Mouse (Mus musculus): Measurements from ENCODE around the gene Myrip. TPM values are rescaled to one million over a fixed set of nuclear protein-coding genes. Genes with fewer than 3 reads are reported as not detected.

Gene Myrip
- polyA plus RNA-seq, 1 experiment from 2014 or later: 0.55 TPM

DNA sequence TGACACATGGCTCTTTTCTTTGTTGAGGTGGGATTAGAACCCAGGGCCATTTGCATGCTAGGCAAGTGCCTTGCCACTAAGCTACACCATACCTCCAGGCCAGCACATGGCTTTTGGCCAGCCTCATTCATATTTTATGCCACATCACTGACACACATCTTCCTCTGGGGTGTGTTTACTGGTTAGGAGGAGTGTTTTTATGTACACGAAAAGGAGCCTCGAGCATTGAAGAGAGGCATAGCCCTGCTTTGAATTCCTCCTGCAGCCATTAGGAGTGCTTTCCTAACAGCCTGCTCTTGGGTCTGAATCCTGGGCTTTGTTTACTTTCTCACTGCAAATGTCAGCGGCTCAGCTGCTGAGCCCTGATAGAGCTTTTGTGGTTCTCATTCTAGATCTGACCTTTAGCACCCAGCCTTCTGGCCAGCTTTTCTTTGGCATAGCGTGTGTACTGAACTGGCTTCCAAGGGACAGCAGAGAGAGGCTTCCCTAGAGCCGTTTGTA, 44.4 kb downstream of the Myrip start:
- Histone ChIP-seq H3K27ac (ENCODE audit: low read depth, low read length) (peak overlapping the region; percentile 56; the same call in 1 of the 2 replicates), H3K4me2 (no peak overlapping the region), H3K36me3 (ENCODE audit: control insufficient read depth, insufficient read depth, low read length) (no peaks in the 10 kb centered on the region), H3K4me1 (replicated peaks; ENCODE audit: control insufficient read depth, insufficient read depth, low read length) (no peaks in the 10 kb centered on the region), H3K4me3 (ENCODE audit: low read depth, low read length) (no peak overlapping the region), H3K9ac (ENCODE audit: low read depth, low read length) (no peak overlapping the region), H3K27me3 (replicated peaks; ENCODE audit: control insufficient read depth, insufficient read depth, low read length) (no peaks in the 10 kb centered on the region), H3K9me3 (ENCODE audit: control insufficient read depth, low read length) (no peaks in the 10 kb centered on the region)
- no peak for DNase-seq (ENCODE audit: low spot score)
- ATAC-seq (replicated peaks; ENCODE audit: low FRiP score): peak; percentile 52; the same call in 1 of the 2 replicates
- WGBS: 37% methylated on average over 5 of the region's 5 CpGs

DNA sequence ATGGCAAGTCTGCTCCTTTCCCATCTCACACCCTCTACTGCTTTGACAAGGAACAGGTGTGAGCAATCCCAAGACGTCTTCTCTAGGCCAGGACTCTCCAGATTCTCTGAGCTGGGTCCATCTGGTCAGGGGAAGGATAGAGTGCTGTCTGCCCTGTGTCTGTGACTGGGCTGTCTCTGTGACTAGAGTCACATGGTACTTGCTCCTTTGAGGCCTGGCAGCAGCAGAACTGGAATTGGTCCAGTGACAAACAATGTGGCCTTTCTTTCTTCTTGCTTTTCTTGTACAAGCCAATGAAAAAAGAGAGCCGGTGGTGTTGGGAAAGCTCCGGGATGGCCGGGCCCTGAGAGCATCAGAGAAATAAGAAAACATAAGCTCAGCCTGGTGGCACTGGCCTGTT, 47.8 kb downstream of the Myrip start:
- H3K27me3 ChIP-seq (replicated peaks; ENCODE audit: control insufficient read depth, insufficient read depth, low read length): no peaks in the 10 kb centered on the region
- H3K9me3 ChIP-seq (ENCODE audit: control insufficient read depth, low read length): 0 out of 2 replicates have a peak, but pooled peaks cover 2% of the 10 kb centered on the region
- no peak overlapping the region for H3K4me3 ChIP-seq (ENCODE audit: low read depth, low read length)
- no peaks in the 10 kb centered on the region for H3K4me1 ChIP-seq (replicated peaks; ENCODE audit: control insufficient read depth, insufficient read depth, low read length)
- H3K36me3 ChIP-seq (ENCODE audit: control insufficient read depth, insufficient read depth, low read length): no peaks in the 10 kb centered on the region
- no peak overlapping the region for H3K9ac ChIP-seq (ENCODE audit: low read depth, low read length)
- H3K27ac ChIP-seq (ENCODE audit: low read depth, low read length): no peak overlapping the region
- WGBS: 70% methylated on average over 4 of the region's 4 CpGs
- DNase-seq (ENCODE audit: low spot score) (no peak), ATAC-seq (replicated peaks; ENCODE audit: low FRiP score) (no peak)
- no peak overlapping the region for H3K4me2 ChIP-seq

DNA sequence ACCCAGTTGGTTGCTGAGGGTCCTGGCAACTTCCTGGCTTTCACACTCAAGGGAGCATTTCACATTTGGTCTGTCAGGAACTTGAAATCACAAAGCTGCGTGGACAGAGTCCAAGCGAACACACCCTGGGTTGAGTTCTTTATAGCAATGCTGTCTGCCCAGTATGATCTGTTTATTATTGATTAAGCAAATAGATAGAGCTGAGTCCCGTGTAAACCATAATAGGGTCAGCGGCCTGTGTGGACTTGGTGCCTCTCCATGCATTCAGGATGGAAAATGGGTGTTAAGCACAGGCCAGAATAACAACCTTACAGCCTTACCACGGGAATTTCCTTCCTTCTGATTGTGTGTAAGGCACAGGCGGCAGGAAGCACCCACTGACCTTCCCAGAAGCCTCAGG, 49.0 kb downstream of the Myrip start:
- Histone ChIP-seq H3K36me3 (ENCODE audit: control insufficient read depth, insufficient read depth, low read length) (no peaks in the 10 kb centered on the region), H3K27ac (ENCODE audit: low read depth, low read length) (no peak overlapping the region), H3K27me3 (replicated peaks; ENCODE audit: control insufficient read depth, insufficient read depth, low read length) (no peaks in the 10 kb centered on the region), H3K4me1 (replicated peaks; ENCODE audit: control insufficient read depth, insufficient read depth, low read length) (no peaks in the 10 kb centered on the region), H3K9ac (ENCODE audit: low read depth, low read length) (no peak overlapping the region), H3K4me2 (no peak overlapping the region), H3K9me3 (ENCODE audit: control insufficient read depth, low read length) (0 out of 2 replicates have a peak, but pooled peaks cover 2% of the 10 kb centered on the region), H3K4me3 (ENCODE audit: low read depth, low read length) (no peak overlapping the region)
- ATAC-seq (replicated peaks; ENCODE audit: low FRiP score) (no peak), DNase-seq (ENCODE audit: low spot score) (no peak)
- 41% methylated on average over 6 of the region's 6 CpGs for WGBS

- H3K4me2 ChIP-seq: no peak overlapping the region
- no peaks in the 10 kb centered on the region for H3K4me1 ChIP-seq (replicated peaks; ENCODE audit: control insufficient read depth, insufficient read depth, low read length)
- no peak overlapping the region for H3K4me3 ChIP-seq (ENCODE audit: low read depth, low read length)
- H3K36me3 ChIP-seq (ENCODE audit: control insufficient read depth, insufficient read depth, low read length): no peaks in the 10 kb centered on the region
- DNase-seq (ENCODE audit: low spot score): no peak
- no peak overlapping the region; the same call in 1 of the 2 replicates for H3K27ac ChIP-seq (ENCODE audit: low read depth, low read length)
- WGBS: 66% methylated on average over 7 of the region's 7 CpGs
- ATAC-seq (replicated peaks; ENCODE audit: low FRiP score): no peak
- no peak overlapping the region for H3K9ac ChIP-seq (ENCODE audit: low read depth, low read length)
- no peaks in the 10 kb centered on the region for H3K27me3 ChIP-seq (replicated peaks; ENCODE audit: control insufficient read depth, insufficient read depth, low read length)
- H3K9me3 ChIP-seq (ENCODE audit: control insufficient read depth, low read length): 0 out of 2 replicates have a peak, but pooled peaks cover 2% of the 10 kb centered on the region
Measured at GRCm38 (mm10) chr9:120351061-120351460, 49.7 kb downstream of the Myrip start.

GRCm38 (mm10) chr9:120351474-120351873, 50.2 kb downstream of the Myrip start:
- Histone ChIP-seq H3K9me3 (ENCODE audit: control insufficient read depth, low read length) (0 out of 2 replicates have a peak, but pooled peaks cover 2% of the 10 kb centered on the region), H3K27me3 (replicated peaks; ENCODE audit: control insufficient read depth, insufficient read depth, low read length) (no peaks in the 10 kb centered on the region), H3K4me3 (ENCODE audit: low read depth, low read length) (no peak overlapping the region), H3K9ac (ENCODE audit: low read depth, low read length) (no peak overlapping the region), H3K27ac (ENCODE audit: low read depth, low read length) (no peak overlapping the region), H3K36me3 (ENCODE audit: control insufficient read depth, insufficient read depth, low read length) (no peaks in the 10 kb centered on the region), H3K4me2 (no peak overlapping the region), H3K4me1 (replicated peaks; ENCODE audit: control insufficient read depth, insufficient read depth, low read length) (no peaks in the 10 kb centered on the region)
- no peak for DNase-seq (ENCODE audit: low spot score)
- 81% methylated on average over 8 of the region's 8 CpGs for WGBS
- ATAC-seq (replicated peaks; ENCODE audit: low FRiP score): no peak

DNA sequence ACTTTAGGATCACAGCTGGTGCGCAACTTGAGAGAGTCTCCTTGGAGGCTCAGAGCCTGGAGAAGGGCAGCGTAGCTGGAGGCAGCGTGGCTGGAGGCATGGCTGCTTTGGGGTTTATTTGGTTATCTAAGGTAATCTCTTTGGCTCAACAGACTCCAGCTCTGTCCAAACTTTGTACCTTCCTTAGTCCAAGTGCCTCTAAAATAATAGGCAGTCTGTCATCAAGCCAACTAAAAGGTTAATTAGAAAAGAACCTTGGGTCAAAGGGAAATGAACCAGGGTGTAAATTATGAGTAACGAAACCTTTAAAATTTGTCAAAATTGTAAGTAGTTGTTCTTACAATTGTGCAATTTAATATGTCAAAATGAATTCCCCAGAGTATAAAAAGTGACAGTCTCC, 51.7 kb downstream of the Myrip start:
- ATAC-seq (replicated peaks; ENCODE audit: low FRiP score) (no peak), DNase-seq (ENCODE audit: low spot score) (no peak)
- H3K9ac ChIP-seq (ENCODE audit: low read depth, low read length): no peak overlapping the region
- 91% methylated on average over 4 of the region's 4 CpGs for WGBS
- H3K4me2 ChIP-seq: no peak overlapping the region
- no peaks in the 10 kb centered on the region for H3K36me3 ChIP-seq (ENCODE audit: control insufficient read depth, insufficient read depth, low read length)
- H3K9me3 ChIP-seq (ENCODE audit: control insufficient read depth, low read length): 0 out of 2 replicates have a peak, but pooled peaks cover 2% of the 10 kb centered on the region
- no peaks in the 10 kb centered on the region for H3K4me1 ChIP-seq (replicated peaks; ENCODE audit: control insufficient read depth, insufficient read depth, low read length)
- H3K4me3 ChIP-seq (ENCODE audit: low read depth, low read length): no peak overlapping the region
- H3K27me3 ChIP-seq (replicated peaks; ENCODE audit: control insufficient read depth, insufficient read depth, low read length): no peaks in the 10 kb centered on the region
- no peak overlapping the region for H3K27ac ChIP-seq (ENCODE audit: low read depth, low read length)

GRCm38 (mm10) chr9:120353967-120354366, 52.7 kb downstream of the Myrip start:
- Histone ChIP-seq H3K27ac (ENCODE audit: low read depth, low read length) (no peak overlapping the region), H3K27me3 (replicated peaks; ENCODE audit: control insufficient read depth, insufficient read depth, low read length) (no peaks in the 10 kb centered on the region), H3K4me2 (no peak overlapping the region), H3K4me3 (ENCODE audit: low read depth, low read length) (no peak overlapping the region), H3K4me1 (replicated peaks; ENCODE audit: control insufficient read depth, insufficient read depth, low read length) (no peaks in the 10 kb centered on the region), H3K9me3 (ENCODE audit: control insufficient read depth, low read length) (0 out of 2 replicates have a peak, but pooled peaks cover 2% of the 10 kb centered on the region), H3K9ac (ENCODE audit: low read depth, low read length) (no peak overlapping the region), H3K36me3 (ENCODE audit: control insufficient read depth, insufficient read depth, low read length) (no peaks in the 10 kb centered on the region)
- ATAC-seq (replicated peaks; ENCODE audit: low FRiP score) (no peak), DNase-seq (ENCODE audit: low spot score) (no peak)
- 73% methylated on average over 3 of the region's 3 CpGs for WGBS

- H3K4me3 ChIP-seq (ENCODE audit: low read depth, low read length): no peak overlapping the region
- H3K4me2 ChIP-seq: no peak overlapping the region
- H3K36me3 ChIP-seq (ENCODE audit: control insufficient read depth, insufficient read depth, low read length): no peaks in the 10 kb centered on the region
- 0 out of 2 replicates have a peak, but pooled peaks cover 2% of the 10 kb centered on the region for H3K9me3 ChIP-seq (ENCODE audit: control insufficient read depth, low read length)
- ATAC-seq (replicated peaks; ENCODE audit: low FRiP score) (no peak), DNase-seq (ENCODE audit: low spot score) (no peak)
- no peaks in the 10 kb centered on the region for H3K4me1 ChIP-seq (replicated peaks; ENCODE audit: control insufficient read depth, insufficient read depth, low read length)
- 81% methylated on average over 12 of the region's 12 CpGs for WGBS
- no peaks in the 10 kb centered on the region for H3K27me3 ChIP-seq (replicated peaks; ENCODE audit: control insufficient read depth, insufficient read depth, low read length)
- no peak overlapping the region for H3K27ac ChIP-seq (ENCODE audit: low read depth, low read length)
- no peak overlapping the region for H3K9ac ChIP-seq (ENCODE audit: low read depth, low read length)
Measured at GRCm38 (mm10) chr9:120354550-120355345, 53.4 kb downstream of the Myrip start.

- no peak overlapping the region for H3K4me3 ChIP-seq (ENCODE audit: low read depth, low read length)
- no peaks in the 10 kb centered on the region for H3K27me3 ChIP-seq (replicated peaks; ENCODE audit: control insufficient read depth, insufficient read depth, low read length)
- DNase-seq (ENCODE audit: low spot score): no peak
- no peaks in the 10 kb centered on the region for H3K36me3 ChIP-seq (ENCODE audit: control insufficient read depth, insufficient read depth, low read length)
- no peak for ATAC-seq (replicated peaks; ENCODE audit: low FRiP score)
- H3K9me3 ChIP-seq (ENCODE audit: control insufficient read depth, low read length): 0 out of 2 replicates have a peak, but pooled peaks cover 2% of the 10 kb centered on the region
- H3K9ac ChIP-seq (ENCODE audit: low read depth, low read length): no peak overlapping the region
- H3K27ac ChIP-seq (ENCODE audit: low read depth, low read length): no peak overlapping the region
- H3K4me1 ChIP-seq (replicated peaks; ENCODE audit: control insufficient read depth, insufficient read depth, low read length): no peaks in the 10 kb centered on the region
- WGBS: 81% methylated on average over 6 of the region's 6 CpGs
- H3K4me2 ChIP-seq: no peak overlapping the region
Measured at GRCm38 (mm10) chr9:120356490-120356889, 55.2 kb downstream of the Myrip start.

Data from liver, embryonic 11.5 days (tissue).